Mouse (Mus musculus) bone marrow, adult 2 months (tissue): ENCODE data around the gene Tmem192. TPM values are rescaled to one million over a fixed set of nuclear protein-coding genes. Genes with fewer than 3 reads are reported as not detected.
"Not testable (repeated sequence)": the region's sequence is repeated elsewhere in the genome, so short reads cannot be mapped to it uniquely, and the experiment has no call there.

ENCODE experiments used
- H3K27ac ChIP-seq: fragments of 200-500 bp; 2 replicates; pipeline ENCODE4 v1.5.1; 2012; ENCODE audit warnings: low read depth, mild to moderate bottlenecking, control low read depth, inconsistent platforms, low read length; ENCODE audit not compliant: control insufficient read depth, poor library complexity, insufficient read depth
- H3K4me1 ChIP-seq: fragments of 200-500 bp; 2 replicates; pipeline ENCODE4 v1.6.1; 2011; ENCODE audit warnings: low read length; ENCODE audit not compliant: control insufficient read depth, insufficient read depth
- H3K4me3 ChIP-seq: fragments of 200-500 bp; replicated peaks from 2 replicates; pipeline ENCODE3; 2011; ENCODE audit warnings: mild to moderate bottlenecking, low read depth, low read length, control low read depth; ENCODE audit not compliant: control insufficient read depth
- CTCF ChIP-seq: fragments of 200-500 bp; IDR thresholded peaks from 2 replicates; pipeline ENCODE4 v1.5.1; 2011; ENCODE audit warnings: low read length, control low read depth; ENCODE audit not compliant: control insufficient read depth, insufficient read depth
- POLR2A ChIP-seq: fragments of 200-500 bp; IDR thresholded peaks from 2 replicates; pipeline ENCODE4 v1.6.1; 2011; ENCODE audit warnings: low read depth, mild to moderate bottlenecking, control low read depth, low read length, borderline replicate concordance; ENCODE audit not compliant: control insufficient read depth
- WGBS: fragments of 180-500 bp; shearing (Covaris S2); methylation state at CpG from one replicate; pipeline ENCODE4 v1.1.7; 2018; 5-methylcytosine and 5-hydroxymethylcytosine counted together
- polyA plus RNA-seq: library from polyadenylated mRNA; stranded (reverse); fragments of >200 nt; gene quantifications from 2 replicates; pipeline ENCODE4 v1.2.4, GENCODE M21; 2011; ENCODE audit warnings: low replicate concordance; ENCODE audit not compliant: missing spikeins, insufficient read depth, insufficient read length

Tmem192 gene
- polyA plus RNA-seq, 1 experiment: 27.7 TPM

DNA sequence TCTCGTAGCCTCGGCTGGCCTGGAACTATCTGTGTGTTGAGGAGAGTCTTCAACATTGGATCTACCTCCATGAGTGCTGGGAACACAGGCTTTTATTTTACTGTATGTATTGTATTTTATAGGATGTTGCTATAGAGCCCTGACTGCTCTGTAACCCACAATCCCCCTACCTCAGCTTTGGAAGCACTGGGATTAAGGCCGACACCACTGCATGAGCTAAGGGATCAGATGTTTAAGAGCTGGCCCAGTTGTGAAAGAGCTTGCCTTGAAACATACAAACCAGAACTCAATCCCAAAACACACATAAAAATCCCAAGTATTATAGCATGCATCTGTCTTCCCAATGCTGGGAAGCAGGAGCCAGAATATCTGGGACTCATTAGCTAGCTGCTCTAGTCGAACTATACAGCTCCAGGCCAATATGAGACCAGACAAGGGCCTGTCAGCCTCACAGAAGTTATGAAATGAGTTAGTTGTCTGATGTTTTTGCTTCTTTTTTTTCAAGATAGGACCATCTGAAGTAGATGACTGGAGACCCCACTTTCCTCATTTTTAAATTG, 51.9 kb downstream of the Tmem192 start:
- whole genome bisulfite sequencing: 73% methylated on average over 4 of the region's 4 CpGs
- Histone ChIP-seq H3K27ac (no peak overlapping the region), H3K4me1 (no peaks in the 10 kb centered on the region), H3K4me3 (no peak overlapping the region)
- TF ChIP-seq POLR2A (no peak), CTCF (no peak)

GRCm38 (mm10) chr8:65007616-65008015, 60.6 kb downstream of the Tmem192 start:
- not testable (repeated sequence) for H3K27ac ChIP-seq, H3K4me1 ChIP-seq, H3K4me3 ChIP-seq
- WGBS: 79% methylated on average over 6 of the region's 6 CpGs

DNA sequence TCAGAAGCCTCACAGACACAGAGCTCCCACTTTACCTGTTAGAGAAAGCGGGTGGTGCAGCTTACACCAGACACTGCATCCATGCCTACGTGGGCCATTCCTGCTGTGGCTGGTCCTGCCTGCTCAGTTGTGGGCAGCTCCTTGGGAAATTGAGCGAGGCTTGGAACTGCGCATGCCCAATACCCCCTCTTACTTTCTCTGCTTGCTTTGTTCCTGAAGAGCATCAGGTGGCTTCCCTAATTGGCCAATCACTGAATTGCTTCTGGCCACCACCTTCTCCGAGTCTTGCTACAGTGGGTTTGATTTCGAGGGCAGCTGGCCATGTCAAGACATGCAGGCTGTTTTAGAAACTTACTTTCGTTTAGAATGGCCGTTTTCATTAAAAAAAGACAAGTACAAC, 71.4 kb downstream of the Tmem192 start, which contains the start of the genes Trim61 and Trim60:
Trim61 (minus strand) TSS at position 101 of the 400 bp plus-strand sequence.
Trim60 (minus strand) TSS at position 162 of the 400 bp plus-strand sequence.
- 83% methylated on average over 8 of the region's 8 CpGs for WGBS
- Histone ChIP-seq H3K4me3 (no peak within 1 kb of the TSS), H3K27ac (no peak within 1 kb of the TSS), H3K4me1 (no peaks in the 10 kb centered on the region)
- TF ChIP-seq POLR2A (no peak), CTCF (no peak)

Other genes with a start within 250 kb of the Tmem192 start
- gene Msmo1, start 213.4 kb upstream of the Tmem192 start, polyA plus RNA-seq: 5.4 and 25.6 TPM in 2 replicates
- 1.8 and 6.2 TPM in 2 replicates for gene Klhl2, start 97.2 kb upstream of the Tmem192 start, polyA plus RNA-seq
- gene Trim75, start 40.6 kb downstream of the Tmem192 start, polyA plus RNA-seq: not detected in 2 replicates
- not detected in 2 replicates for gene Trim61, start 71.3 kb downstream of the Tmem192 start, polyA plus RNA-seq
- gene Trim60, start 71.4 kb downstream of the Tmem192 start, polyA plus RNA-seq: not detected in 2 replicates
- 13.4 TPM in 1 of 2 replicates, not detected in the other for gene Apela, start 90.2 kb downstream of the Tmem192 start, polyA plus RNA-seq
- not detected in 2 replicates for gene Gm10663, start 127.8 kb downstream of the Tmem192 start, polyA plus RNA-seq
- not detected in 2 replicates for gene BC030870, start 182.4 kb downstream of the Tmem192 start, polyA plus RNA-seq